Mouse (Mus musculus): ENCODE results near the gene Npat.
A peak's percentile ranks its signal among the peaks of the same experiment; 100 is the strongest.

Npat gene

DNA sequence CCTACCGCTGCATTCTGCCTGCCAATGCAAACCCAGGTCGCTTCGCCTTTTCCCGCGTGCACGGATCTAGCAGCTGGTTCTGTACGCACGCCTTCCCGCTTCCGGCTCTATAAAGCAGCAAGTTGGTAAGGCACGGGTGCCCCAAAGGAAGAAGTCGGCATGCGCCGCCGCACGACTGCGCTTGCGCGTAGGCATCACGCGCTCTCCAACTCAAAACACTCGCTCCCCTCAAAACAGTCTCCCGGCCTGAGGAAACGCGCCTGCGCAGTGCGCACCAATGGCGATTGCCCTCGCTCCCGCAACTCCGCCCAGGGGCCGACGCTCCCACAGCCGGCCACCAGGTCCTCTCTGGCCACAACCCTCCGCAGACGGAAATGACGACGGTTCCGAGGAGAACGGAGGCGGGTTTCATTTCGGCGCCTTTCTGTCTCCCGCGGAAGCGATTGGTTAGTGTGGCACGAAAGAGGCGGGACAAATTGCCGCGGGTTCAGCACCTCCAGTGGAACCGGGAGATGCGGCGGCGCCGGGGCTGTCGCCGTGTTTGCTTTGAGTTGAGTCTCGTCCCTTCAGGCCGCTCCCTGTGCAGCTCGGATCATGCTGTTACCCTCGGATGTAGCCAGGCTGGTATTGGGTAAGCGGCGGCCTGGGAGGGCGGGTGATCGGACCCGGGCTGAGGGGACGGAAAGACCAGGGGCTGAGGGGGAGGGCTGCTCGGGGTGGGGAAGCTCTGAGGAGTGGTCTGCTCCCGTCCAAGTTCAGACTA is at the start of gene Npat, which contains the start of gene Atm:
TSS of gene Npat (plus strand) at position 490 of the 763 bp plus-strand sequence.
TSS of gene Atm (minus strand) at position 183 of the 763 bp plus-strand sequence.
- DNase-seq = peak; percentile 99 to 100

DNA sequence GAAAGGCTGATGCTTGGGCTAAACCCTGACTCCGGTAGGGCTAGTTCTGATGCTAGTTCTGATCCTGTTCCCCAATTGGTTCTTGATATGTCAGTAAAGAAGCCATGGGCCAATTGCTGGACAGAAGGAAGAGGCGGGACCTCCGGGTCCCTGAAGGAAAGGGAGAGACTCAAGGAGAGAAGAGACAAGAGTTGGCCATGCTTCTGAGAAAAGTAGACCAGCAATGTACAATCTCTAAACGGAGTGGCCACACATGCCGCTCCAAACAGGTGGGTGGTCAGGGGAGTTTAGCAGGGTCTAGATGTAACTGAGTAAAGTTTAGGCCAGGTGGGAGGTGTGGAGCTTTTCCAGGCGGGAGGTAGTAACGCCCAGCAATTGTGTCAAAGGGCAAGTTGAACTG is 28.8 kb upstream of the Npat start:
- no peak for DNase-seq

DNA sequence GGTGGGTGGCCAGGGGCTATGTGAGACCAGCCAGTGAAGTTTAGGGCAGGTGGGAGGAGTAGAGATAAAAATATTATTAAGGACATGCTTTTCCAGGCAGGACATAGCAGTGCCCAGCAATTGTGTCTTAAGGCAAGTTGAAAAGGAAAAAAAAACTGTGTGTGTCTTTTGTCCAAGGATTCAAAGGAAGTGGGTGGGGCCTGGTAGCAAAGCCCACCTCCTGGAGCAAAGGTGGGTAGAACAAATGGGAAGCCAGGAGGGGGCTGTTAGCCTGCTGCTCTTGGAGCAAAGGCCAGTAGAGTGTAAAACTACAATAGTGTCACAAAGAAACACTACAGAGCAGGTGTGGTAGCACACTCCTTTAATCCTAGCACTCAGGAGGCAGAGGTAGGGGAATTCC is 22.8 kb upstream of the Npat start:
- no peak for DNase-seq

DNA sequence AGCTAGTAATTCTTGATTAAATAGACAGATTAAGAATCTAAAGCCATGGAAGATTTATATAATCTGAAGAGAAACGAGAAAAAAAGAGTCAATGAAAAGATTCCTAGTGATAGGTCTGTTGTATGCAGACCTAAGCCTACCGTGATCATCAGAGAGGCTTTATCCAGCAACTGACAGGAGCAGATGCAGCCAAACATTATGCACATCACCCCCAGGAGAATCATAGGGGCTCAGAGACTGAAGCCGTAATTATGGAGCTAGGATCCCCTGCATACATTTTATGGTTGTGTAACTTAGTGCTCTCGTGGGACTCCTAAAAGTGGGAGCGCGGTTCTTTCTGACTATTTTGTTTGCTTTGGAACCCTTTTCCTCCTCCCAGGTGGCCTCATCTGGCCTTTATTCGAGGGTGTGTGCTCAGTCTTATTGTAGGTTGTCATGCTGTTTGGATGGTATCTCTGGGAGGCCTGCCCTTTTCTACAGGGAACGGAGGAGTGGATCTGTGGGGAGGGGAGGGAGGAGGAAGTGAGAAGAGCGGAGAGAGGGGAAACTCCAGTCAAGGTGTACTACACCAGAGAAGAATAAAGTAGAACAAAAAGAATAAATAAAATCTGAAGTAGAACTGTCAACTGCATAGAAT is 19.4 kb upstream of the Npat start:
- DNase-seq = no peak

DNA sequence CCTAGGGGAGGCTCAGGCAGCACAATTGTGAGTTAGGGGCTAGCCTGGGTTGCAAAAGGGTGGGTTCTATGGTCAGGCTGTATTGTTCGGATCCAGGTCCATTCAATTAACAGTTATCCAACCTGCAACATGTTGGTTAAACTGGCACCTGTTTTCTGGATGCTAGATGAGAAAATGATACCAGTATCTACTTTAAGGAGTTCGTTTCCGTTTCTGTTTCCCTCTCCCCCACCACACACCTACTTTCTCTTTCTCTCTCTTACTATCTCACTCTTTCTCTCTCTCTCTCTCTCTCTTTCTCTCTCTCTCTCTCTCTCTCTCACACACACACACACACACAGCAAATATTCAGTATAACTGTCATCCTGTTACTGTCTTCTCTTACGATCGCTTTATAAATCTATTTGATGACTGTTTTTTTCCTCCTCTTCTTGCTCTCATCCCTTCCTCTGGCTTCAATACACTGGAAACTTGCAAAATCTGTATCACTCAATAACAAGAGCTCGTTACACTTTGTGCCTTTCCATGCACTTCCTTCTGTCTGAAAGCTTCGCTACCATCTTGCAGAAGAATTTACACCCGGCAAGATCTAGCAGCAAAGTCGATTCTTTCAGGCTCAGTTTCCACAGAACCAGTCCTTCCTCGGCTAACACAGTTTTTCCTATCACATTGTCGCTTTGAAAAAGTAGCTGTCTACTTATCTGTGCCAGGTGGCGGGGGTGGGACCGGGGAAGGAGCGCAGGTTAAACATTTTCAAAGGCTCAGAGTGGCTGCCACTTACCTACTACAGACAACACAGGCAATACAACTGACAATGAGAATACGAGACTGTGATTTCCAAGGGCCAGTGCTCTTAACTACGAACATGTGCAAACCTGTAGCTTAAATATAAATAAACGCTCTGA is 1.2 kb upstream of the Npat start:
- peak; percentile 7 to 10 for DNase-seq

DNA sequence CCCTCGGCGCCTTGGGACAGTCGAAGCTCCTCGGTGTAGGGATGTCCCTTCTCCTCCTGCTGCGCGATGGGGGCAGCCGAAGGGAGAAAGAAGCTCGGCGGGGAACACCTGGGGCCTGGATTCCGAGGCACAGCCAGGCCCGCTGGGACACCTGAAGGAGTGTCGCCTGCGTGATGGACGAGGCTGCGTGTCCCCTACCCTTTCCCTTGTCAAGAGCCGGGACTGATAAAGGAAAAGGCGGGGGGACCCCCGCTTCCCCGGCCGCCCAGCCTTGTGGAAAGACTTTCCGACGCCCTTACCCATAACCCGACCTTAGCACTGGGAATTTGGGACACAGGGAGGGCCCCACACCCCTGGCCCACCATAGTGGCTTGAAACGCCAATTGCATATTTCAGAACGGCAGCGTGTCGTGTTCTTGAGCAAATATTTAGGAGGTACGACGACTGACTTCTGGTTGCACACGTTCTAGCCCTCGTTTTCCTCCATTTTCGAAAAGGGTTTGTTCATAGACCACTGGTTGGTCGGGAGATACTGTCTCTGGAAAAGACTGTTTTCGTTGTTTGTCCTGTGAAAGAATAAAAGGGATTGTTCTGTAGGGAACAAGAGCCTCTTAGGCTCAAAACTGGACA is 604 bp downstream of the Npat start:
- DNase-seq = no peak

DNA sequence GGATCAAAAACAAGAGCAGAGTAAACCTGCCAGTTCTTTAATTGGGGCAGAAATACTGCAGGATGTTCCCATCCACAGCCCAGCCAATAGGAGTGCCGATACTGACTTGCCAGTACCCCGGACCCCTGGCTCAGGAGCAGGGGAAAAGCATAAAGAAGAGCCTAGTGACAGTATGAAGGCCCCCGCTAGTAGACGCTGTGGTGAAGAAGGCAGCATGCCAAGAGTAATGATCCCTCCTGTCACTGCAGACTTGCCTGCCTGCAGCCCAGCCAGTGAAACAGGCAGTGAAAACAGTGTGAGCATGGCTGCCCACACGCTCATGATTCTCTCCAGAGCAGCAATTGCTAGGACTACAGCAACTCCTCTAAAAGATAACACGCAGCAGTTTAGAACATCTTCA is 33.8 kb downstream of the Npat start:
- DNase-seq = peak; percentile 54 to 71

DNA sequence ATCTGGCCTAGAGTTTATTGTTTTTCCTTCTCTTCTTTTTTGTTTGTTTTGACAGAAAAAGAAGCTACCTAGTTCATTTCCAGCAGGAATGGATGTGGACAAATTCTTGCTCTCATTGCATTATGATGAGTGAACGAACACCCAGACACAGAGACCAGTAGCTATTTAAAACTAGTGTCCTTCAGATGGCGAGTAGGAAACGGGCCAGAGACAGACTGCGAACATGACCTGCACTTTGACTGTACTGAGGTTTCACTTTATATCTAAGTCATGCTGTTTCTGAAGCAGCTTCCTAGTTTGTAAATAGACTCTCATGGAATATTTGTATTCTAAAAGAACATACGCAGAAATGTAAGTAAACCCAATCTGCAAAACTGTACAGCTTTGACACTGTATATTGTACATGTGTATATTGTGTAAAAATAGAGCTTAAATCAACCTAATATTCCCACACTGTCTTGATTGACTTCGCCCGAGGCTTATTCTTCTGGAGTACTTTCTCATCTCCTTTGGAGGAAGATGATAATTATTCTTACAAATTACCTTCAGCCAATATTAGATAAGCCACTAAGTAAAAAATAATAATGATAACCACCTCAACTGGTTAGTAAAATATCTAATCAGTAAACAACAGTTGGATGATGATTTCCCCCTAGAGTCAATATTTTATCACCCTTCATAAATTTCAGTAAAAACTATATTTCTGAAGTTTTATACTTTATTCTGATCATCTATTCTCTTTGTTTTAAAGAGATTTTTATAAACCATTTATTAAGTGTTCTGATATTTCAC is 35.9 kb downstream of the Npat start:
- DNase-seq = no peak

DNA sequence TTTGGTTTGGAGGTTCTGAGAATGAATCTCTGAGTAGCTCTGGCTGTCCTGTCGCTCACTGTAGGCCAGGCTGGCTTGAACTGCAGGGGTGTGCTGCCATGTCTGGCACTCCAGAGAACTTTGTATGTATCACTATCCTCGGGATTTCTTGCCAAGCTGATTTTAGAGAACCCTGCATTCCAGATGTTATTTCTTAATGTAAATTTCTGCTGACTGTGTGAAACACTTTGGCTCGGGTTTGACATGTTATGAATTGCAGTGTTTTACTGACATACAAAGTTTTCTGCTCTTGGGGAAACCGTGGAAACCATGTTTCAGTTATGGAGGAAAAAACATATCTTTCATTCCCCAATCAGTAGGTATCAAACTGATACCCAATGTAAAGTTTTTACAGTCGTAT is 38.9 kb downstream of the Npat start:
- DNase-seq = no peak

DNA sequence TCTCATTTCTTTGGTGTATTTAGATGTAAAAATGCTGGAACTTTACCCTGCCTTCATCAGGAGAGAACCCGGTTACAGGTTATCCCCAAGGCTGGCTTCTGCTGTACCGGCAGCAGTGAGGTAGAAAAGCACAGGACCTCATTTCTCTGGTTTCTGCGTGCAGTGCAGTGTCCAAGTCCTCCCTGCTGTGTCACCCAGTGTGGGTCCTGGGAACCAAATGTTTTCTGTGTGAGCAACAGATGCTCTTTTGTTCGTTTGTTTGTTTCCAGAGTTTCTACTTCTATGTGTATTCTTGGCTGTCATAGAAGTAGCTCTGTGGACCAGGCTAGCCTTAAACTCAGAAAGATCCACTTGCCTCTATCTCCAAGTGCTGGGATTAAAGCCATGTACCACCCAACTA is 45.0 kb downstream of the Npat start:
- DNase-seq = peak in 1 of 2 experiments; percentile 31

DNA sequence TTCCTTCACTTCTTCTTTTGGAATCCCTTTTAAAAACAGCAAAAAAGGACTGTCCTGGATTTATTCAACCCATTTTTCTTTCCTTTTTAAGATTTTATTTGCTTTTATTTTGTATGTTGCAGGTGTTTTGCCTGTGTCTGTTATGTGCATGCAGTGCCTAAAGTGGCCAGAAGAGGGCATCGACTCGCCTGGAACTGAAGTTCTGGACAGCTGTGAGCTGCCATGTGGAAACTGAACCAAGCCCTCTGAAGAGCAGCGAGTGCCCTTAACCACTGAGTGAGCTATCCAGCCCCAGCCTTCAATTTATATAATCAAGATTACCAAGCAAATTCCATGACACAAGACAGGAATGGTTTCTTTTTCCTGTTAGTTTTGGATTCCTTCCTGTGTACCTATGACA is 57.9 kb downstream of the Npat start:
- peak; percentile 76 to 85 for DNase-seq

DNA sequence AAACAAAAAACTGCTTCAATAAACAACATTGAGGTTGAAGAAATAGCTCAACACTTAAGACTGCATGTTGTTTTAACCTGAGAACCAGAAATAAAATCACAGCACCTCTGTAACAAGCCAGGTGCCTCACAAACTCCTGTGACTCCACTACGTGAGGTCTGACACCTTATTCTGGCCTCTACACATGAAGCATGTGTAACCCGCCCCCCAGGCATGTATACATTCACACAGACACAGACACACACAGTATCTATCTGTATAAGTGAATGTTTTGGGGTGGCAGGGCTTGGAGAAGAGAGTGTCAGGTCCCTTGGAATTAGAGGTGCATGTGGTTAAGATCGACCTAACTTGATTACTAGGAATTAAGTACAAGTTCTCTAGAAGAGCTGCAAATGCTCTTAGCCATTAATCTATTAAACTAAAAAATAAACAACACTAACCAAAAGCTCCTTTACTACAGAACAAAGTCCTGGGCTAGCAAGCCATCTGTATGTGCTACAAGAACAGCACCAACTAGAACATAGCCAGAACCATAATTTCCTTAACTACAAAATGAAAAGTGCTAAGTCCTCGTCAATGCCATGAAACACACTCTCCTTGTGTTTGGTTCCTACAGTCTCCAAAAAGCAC is 60.2 kb downstream of the Npat start:
- no peak for DNase-seq

DNA sequence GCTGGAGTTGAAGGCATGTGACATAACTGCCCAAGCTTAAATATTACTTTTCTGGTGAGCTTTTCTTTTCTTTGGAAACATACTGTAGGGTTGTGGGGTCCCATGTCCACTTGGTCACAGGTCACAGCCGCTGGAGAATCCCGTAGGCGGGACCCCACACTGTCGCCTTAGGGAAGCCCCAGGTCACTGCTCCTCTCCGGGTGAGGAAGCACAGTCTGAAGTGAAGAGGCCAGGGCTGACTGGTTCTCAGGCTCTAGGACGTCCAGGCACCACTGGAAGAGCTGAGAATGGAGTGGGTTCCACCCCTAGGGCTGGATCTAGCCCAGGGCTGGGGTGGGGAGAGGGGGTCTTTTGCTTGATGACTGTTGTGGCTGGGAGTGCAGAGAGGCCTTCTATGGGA is 61.8 kb downstream of the Npat start:
- no peak for DNase-seq

DNA sequence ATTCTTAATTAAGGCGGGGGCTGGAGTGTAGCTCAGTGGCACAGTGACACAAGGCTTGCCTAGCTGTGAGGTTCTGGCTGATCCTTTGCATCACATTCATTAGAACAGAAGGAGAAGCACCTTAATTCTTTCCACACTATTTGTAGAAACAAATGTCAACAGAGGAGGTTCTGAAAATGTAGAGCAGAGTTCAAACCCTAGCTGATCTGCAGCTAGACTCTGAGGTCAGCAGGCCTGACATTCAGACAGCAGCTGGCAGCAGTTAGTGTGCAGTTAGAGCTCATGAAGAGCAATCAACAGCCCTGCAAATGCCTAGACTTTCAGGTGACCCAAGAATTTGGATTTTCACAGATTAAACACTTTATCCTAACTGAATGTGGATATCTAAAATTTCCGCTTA is 64.7 kb downstream of the Npat start:
- no peak for DNase-seq

DNA sequence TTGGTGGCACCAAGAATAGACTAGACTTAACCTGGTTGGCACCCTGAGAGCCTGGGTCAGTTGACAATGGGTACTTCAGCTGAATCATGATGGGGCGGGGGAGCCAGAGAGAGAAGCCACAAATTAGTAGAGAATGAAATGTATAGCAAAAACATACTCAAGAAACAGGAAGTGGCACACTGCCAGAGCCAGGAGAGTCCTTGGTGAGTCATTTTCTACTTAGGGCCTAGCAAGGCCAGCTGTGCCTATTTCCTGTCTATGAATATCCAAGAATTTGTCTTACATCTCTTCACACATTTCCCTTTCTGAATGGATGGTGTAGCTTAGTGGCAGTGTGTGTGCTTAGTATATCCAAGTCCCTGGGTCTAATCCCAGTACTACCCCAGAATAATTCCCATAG is 66.5 kb downstream of the Npat start:
- peak in 1 of 2 experiments; percentile 18 for DNase-seq

DNA sequence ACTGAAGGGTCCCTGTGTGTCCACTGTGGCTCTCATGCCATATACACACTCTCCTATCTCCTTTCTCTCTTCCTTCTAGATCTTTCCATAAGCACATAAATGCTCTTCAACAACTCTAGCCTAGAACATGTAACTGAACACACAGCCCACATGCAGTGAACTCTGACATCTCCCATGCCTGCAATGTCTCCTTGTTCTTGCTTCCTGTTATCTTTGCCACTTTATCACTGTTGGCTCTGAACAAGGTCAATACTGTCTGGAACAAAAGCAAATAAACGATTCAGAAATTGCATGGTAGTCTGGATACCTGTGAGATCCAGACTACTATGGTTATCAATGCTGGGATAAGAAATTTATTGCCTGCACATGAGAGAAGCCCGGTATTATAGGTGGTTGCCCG is 67.0 kb downstream of the Npat start:
- DNase-seq = no peak

DNA sequence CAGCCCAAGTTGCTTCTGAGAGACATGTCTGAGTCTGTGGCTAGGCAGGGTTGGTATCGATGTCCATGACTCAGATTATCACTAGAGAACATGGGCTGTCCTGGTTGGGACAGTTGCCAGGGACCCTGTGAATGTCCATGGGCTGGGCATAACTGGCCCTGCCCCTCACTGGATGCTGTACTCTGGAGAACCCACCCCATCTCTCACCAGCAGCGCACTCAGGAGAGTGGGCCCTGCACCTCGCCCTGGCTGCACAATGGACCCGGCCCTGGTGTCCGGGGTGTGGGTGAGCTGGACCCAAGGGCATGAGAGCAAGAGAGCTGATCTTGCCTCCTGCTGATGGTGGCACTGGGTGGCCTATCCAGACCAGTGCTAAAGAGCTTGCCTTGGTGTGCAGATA is 68.1 kb downstream of the Npat start:
- DNase-seq = peak in 1 of 2 experiments; percentile 18

DNA sequence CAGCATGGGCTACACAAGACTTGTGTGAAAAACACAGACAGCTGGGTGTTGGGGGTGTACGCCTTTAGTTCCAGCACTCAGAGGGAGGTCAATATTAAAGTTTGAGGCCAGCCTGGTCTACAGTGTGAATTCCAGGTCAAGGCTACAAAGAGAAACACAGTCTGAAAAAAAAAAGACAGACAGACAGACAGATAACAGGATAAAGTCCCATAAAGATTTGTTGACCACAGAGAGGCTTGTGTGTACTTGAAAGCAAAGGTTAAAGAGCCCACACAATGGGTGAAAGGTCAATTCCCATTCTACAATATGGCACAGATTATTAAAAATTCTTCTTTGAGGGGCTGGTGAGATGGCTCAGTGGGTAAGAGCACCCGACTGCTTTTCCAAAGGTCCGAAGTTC is 70.3 kb downstream of the Npat start:
- DNase-seq = no peak

DNA sequence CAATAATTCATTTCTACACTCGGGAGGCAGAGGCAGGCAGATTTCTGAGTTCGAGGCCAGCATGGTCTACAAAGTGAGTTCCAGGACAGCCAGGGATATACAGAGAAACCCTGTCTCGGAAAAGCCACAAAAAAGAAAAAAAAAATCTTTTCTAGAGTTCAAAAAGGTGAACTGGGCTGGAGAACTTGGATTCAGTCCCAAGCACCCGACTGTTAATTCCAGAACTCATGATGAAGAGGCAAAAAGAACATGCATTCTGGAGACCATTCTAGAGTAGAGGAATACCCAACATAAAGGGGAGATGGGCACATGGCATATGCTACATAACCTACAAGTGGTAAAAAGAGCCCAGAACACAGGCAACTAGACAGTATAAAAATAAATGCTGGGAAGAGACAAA is 71.0 kb downstream of the Npat start:
- no peak for DNase-seq

DNA sequence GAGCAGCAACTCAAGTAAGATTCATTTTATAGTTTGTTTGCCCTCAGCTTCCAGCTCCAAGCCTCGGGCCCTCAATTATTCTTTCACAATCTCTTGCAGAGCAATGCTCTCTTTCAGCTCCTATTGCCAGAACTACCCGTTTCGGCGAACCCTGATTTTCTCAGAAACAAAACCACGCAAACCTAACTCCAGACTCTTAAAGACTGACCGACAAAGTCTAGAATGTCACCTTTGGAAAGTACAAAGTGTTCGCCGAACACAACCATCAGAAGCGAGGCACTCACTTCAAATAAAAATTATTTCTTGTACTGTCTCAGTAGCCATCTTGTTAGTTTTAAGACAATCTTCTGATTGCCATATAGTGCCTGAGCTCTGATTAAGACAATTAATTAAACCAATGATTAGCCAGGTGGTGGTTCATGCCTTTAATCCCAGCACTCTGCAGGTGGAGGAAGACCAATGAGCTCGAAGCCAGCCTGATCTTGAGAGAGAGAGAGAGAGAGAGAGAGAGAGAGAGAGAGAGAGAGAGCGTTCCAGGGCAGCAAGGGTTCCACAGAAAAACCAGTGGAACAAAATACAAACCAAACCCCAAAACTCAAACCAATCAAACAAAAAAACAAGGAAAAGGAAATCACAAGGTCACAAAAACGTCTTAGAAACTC is 72.6 kb downstream of the Npat start:
- DNase-seq = peak; percentile 19 to 34
